Mouse (Mus musculus) G1E (cell line): ENCODE results near the gene Afap1l2. TPM values are rescaled to one million over a fixed set of nuclear protein-coding genes. Genes with fewer than 3 reads are reported as not detected.

ENCODE experiments used
- ATAC-seq: 2 replicates; pipeline ENCODE4 v1.8.0; 2016; ENCODE audit warnings: mild to moderate bottlenecking; ENCODE audit not compliant: insufficient number of reproducible peaks, poor library complexity, low FRiP score, severe bottlenecking; ENCODE audit errors: extremely low read depth
- DNase-seq: peaks from one replicate; pipeline ENCODE4 v3.0.0; 2012; ENCODE audit warnings: low spot score
- H3K27me3 ChIP-seq: 2 replicates; pipeline ENCODE4 v1.6.1; 2012; ENCODE audit warnings: mild to moderate bottlenecking, low read length, inconsistent platforms; ENCODE audit not compliant: insufficient read depth
- H3K36me3 ChIP-seq: replicated peaks from 2 replicates; pipeline ENCODE3; 2012; ENCODE audit warnings: mild to moderate bottlenecking, inconsistent platforms
- H3K4me1 ChIP-seq: 2 replicates; pipeline ENCODE4 v1.6.1; 2012; ENCODE audit warnings: low read depth, low read length, inconsistent platforms, mixed read lengths; ENCODE audit not compliant: insufficient read depth
- H3K4me3 ChIP-seq: 2 replicates; pipeline ENCODE4 v1.5.1; 2012; ENCODE audit warnings: low read depth, mild to moderate bottlenecking, inconsistent platforms, low read length, moderate library complexity, mixed read lengths
- H3K9me3 ChIP-seq: replicated peaks from 2 replicates; pipeline ENCODE4 v1.6.1; 2012; ENCODE audit warnings: inconsistent platforms
- CTCF ChIP-seq: IDR thresholded peaks from 2 replicates; pipeline ENCODE4 v1.5.1; 2012; ENCODE audit warnings: low read depth, low read length, inconsistent platforms, mixed read lengths
- GATA1 ChIP-seq: IDR thresholded peaks from 2 replicates; pipeline ENCODE4 v1.6.1; 2012; ENCODE audit warnings: borderline replicate concordance, low read length, inconsistent platforms, mixed read lengths
- GATA2 ChIP-seq: IDR thresholded peaks from 2 replicates; pipeline ENCODE4 v1.6.1; 2012; ENCODE audit warnings: low read depth, low read length, inconsistent platforms, borderline replicate concordance
- POLR2AphosphoS5 ChIP-seq: IDR thresholded peaks from 2 replicates; pipeline ENCODE4 v1.6.1; 2012; ENCODE audit warnings: low read depth, low read length, inconsistent platforms; ENCODE audit not compliant: insufficient replicate concordance
- TAL1 ChIP-seq: conservative IDR thresholded peaks from 2 replicates; pipeline ENCODE4 v1.6.1; 2012; ENCODE audit warnings: low read depth, low read length, inconsistent platforms, mixed read lengths
- polyA plus RNA-seq: library from polyadenylated mRNA; stranded (reverse); fragments of >175 nt; gene quantifications from 2 replicates; pipeline ENCODE4 v1.2.3, GENCODE M21; 2012
- total RNA-seq, 2 experiments: library from RNA; stranded (forward) in 1 of 2; stranded (reverse) in 1 of 2; fragments of 200-1000 nt in 1 of 2; fragments of >200 nt in 1 of 2; fragmentation: Nextera tagmentation in 1 of 2; gene quantifications; 2 replicates each; pipeline ENCODE4 v1.2.3; 2014 to 2017

The Afap1l2 gene
- total and polyA plus RNA-seq, 3 experiments, result 0.11 TPM; not detected in 2

GRCm38 (mm10) chr19:56975502-56975901 lies 32.5 kb downstream of the Afap1l2 start:
- no peak overlapping the region for H3K4me3 ChIP-seq

DNA sequence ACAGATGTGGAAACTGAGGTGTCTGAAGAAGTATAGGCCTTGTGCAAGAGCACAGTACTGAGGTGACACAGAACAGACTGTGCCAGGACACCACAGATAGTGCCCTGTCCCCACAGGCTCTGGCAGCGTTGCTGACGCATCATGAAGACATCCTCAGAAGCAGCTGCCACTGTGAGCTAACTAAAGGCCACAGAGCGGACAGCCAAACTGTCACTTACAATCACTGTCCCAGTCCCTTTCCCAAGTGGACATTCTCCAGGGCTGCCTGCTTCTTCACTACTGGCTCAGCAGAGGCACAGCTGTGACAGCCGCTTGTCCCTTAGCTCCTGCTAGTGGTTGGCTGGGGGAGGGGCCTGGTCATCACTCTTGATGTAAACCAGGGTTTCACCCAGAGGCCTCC lies 33.9 kb downstream of the Afap1l2 start:
- Histone ChIP-seq H3K4me1 (no peaks in the 10 kb centered on the region), H3K27me3 (no peaks in the 10 kb centered on the region; the same call in 1 of the 2 replicates), H3K4me3 (no peak overlapping the region), H3K9me3 (peaks cover 11% of the 10 kb centered on the region), H3K36me3 (no peaks in the 10 kb centered on the region)
- TF ChIP-seq GATA1, result no peak
- DNase-seq (no peak), ATAC-seq (no peak)

More at GRCm38 (mm10) chr19:56975502-56975901, 32.5 kb downstream of the Afap1l2 start:
- TF ChIP-seq TAL1 (no peak), GATA1 (no peak), CTCF (no peak), POLR2AphosphoS5 (no peak), GATA2 (no peak)
- Histone ChIP-seq H3K36me3 (no peaks in the 10 kb centered on the region), H3K27me3 (no peaks in the 10 kb centered on the region; the same call in 1 of the 2 replicates), H3K9me3 (peaks cover 11% of the 10 kb centered on the region), H3K4me1 (no peaks in the 10 kb centered on the region)
- no peak for DNase-seq
- no peak for ATAC-seq

DNA sequence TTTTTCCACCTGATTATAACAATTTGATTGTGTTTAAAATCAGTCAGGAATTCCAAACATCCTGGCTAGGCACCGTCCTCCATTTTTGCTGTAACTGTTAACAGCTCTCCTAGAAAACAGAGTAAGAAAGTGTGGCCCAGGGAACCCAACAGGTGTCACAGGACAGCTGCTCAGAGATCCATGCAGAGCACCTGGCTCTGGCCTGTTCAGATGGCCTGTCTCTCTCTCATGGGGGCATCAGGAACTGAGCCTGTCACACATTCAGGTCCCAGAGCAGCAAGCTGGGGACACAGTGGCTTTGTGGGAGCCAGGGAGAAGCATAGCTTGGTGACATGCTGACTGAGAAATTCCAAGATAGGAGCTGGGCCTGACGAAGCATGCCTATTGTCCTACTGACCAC lies 35.3 kb downstream of the Afap1l2 start:
- no peak for DNase-seq
- peaks cover 10% of the 10 kb centered on the region for H3K9me3 ChIP-seq
- no peak for ATAC-seq
- no peaks in the 10 kb centered on the region; the same call in 1 of the 2 replicates for H3K27me3 ChIP-seq
- no peaks in the 10 kb centered on the region for H3K36me3 ChIP-seq
- no peak overlapping the region for H3K4me3 ChIP-seq
- no peak for TF ChIP-seq POLR2AphosphoS5
- TF ChIP-seq TAL1, result no peak
- TF ChIP-seq GATA2, result no peak
- no peak for TF ChIP-seq GATA1
- no peak for TF ChIP-seq CTCF
- no peaks in the 10 kb centered on the region for H3K4me1 ChIP-seq

DNA sequence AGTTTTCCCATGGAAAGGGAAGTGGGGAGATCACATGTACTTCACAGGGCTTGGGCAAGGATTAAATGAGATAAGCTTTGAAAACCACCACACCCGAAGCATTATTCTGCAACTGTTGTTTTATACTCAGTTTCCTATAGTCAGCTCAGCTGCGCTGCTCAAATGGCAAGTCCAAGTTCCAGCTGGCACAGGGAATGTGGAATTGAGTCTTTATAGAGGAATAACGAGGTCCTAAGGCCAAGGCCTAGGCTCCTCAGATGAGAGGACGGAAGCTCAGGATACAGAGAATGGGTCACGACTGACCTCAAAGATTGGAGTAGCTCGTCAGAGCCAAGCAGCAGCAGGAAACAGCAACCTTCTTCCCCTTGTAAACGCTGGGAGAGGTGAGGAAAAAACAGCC lies 36.7 kb downstream of the Afap1l2 start:
- Histone ChIP-seq H3K9me3 (peaks cover 10% of the 10 kb centered on the region), H3K27me3 (no peaks in the 10 kb centered on the region), H3K4me3 (no peak overlapping the region), H3K36me3 (no peaks in the 10 kb centered on the region), H3K4me1 (no peaks in the 10 kb centered on the region)
- TF ChIP-seq POLR2AphosphoS5 (no peak), GATA2 (no peak), TAL1 (no peak), GATA1 (no peak), CTCF (no peak)
- DNase-seq (no peak), ATAC-seq (no peak)

DNA sequence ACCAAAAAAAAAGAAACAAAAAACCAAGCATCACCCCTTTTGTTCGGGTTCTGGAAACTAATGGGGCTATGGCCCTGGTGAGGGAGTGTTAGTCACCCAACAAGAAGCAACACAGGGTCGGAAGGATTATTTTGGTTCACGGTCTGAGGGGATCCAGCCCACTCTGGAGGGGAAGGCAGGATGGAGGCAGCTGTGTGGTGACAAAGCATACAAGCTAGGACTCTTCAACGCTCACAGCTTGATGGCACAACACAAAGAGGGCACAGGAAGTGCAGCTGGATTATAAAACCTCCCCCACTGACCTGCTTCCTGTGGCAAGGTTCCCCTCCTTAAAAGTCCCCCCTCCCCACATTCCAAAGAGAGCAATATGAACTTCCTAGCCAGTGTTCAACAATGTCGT lies 44.2 kb downstream of the Afap1l2 start:
- Histone ChIP-seq H3K27me3 (no peaks in the 10 kb centered on the region), H3K4me1 (no peaks in the 10 kb centered on the region), H3K9me3 (peaks cover 4% of the 10 kb centered on the region), H3K4me3 (no peak overlapping the region), H3K36me3 (no peaks in the 10 kb centered on the region)
- TF ChIP-seq GATA2 (no peak), CTCF (no peak), POLR2AphosphoS5 (no peak), TAL1 (no peak), GATA1 (no peak)
- ATAC-seq (no peak), DNase-seq (no peak)

GRCm38 (mm10) chr19:56959601-56960000 lies 48.4 kb downstream of the Afap1l2 start:
- Histone ChIP-seq H3K27me3 (no peaks in the 10 kb centered on the region), H3K4me3 (no peak overlapping the region), H3K9me3 (no peaks in the 10 kb centered on the region), H3K4me1 (no peaks in the 10 kb centered on the region), H3K36me3 (no peaks in the 10 kb centered on the region)
- TF ChIP-seq GATA1 (no peak), POLR2AphosphoS5 (no peak), CTCF (no peak), TAL1 (no peak), GATA2 (no peak)
- no peak for DNase-seq
- no peak for ATAC-seq

DNA sequence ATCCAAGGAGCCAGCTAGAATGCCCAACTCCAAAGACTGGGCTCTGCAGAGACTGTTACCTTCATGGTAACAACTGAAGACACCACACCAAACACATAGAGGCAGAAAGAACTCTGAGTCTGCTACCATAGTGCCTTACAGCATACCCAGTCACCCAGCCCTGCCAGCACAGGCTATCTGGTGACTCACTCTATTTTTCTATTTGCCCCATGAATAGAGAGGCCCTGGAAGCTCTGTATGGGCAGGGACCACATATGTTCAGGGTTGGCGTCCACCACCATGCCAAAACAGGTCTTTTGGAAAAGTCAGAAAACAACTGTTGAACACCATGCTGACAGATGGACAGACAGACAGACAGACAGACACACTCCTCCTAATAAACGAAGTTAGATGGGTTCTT lies 49.0 kb downstream of the Afap1l2 start:
- no peaks in the 10 kb centered on the region for H3K36me3 ChIP-seq
- H3K4me3 ChIP-seq, result no peak overlapping the region
- H3K9me3 ChIP-seq, result no peaks in the 10 kb centered on the region
- no peaks in the 10 kb centered on the region for H3K27me3 ChIP-seq
- ATAC-seq (no peak), DNase-seq (no peak)
- H3K4me1 ChIP-seq, result no peaks in the 10 kb centered on the region
- TF ChIP-seq GATA2 (no peak), POLR2AphosphoS5 (no peak), CTCF (no peak), GATA1 (no peak), TAL1 (no peak)
